Mouse (Mus musculus) liver, embryonic 14.5 days (tissue): ENCODE data around the gene Clcnkb.

ENCODE experiments used
- CTCF ChIP-seq: IDR thresholded peaks from 2 replicates; pipeline ENCODE4 v1.5.1; 2016; ENCODE audit warnings: antibody characterized with exemption, low read depth, control low read depth
- EP300 ChIP-seq: IDR thresholded peaks from 2 replicates; pipeline ENCODE4 v1.6.1; 2016; ENCODE audit warnings: antibody characterized with exemption, low read depth

DNA sequence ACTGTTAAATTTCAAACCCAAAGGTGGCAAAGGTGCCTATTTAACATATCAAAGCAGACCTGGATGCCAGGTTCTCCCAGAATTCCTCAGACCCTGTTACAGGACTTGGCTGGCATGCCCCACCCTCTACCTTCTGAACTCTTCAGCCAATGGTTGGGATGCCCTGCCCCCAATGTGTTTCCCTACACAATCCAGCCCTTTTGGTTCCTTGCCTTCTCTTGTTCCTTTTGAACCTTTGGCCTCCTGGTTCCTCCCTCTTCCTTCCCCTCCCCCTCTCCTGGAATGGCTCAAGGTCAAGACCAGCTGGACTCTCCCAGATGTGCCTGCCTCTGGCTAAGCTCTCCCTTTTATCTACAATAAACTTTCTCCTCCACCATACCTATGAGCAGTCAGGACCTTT is 25.1 kb upstream of the Clcnkb start:
- TF ChIP-seq CTCF (no peak), EP300 (no peak)
